Mouse (Mus musculus) brain, embryonic 18.5 days (tissue): ENCODE data around the gene Engase.

Experiments
- DNase-seq: peaks from one replicate; pipeline ENCODE4 v3.0.0-alpha.2; 2012; ENCODE audit warnings: low read depth, low spot score

Engase gene

DNA sequence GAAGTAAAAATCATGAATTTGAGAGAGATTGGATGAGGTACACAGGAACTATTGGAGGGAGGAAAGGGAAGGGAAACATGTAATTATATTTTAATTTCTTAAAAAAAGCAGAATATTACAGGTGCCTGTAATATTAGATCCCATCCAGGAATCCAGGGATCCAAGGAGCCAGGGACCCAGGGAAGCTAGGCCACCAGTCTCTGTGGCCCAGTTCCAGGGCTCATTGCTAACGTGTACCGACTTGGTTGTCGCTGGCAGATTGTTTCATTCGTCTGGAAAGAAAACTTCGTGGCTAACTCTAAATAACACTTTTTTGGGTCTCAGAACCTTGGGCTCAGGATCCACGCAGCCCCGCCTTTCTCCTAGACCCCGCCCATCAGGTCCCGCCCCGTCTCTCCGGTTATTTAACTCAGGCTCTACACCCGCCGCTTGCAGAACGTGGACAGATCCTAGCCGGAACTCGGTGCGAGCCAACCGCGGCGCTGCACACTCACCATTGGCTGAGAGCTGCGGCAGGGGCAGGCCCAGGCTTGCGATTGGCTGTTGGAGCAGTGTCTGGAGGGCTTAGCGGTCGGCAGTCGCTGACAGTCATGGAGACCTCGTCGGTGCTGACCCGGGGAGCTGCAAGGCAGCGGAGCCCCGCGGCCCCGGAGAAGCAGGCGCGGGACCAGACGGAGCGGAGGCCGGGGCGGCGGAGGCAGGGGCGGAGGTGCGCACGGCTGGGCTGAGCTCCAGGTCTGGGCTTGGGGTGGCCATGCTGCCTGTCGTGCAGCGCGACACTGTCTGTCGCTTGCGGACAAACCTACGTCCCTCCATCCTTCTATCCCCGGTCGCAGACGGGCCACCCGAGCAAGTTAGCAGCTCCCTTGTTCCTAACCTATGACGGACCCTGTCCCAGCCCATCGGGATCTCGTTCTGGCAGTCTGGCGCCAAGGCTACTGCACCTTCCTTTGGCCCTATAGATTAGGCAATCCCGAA lies at the start of gene Engase:
Gene Engase (plus strand): TSS at position 434 of the 978 bp plus-strand sequence.
- peak; percentile 84 for DNase-seq

DNA sequence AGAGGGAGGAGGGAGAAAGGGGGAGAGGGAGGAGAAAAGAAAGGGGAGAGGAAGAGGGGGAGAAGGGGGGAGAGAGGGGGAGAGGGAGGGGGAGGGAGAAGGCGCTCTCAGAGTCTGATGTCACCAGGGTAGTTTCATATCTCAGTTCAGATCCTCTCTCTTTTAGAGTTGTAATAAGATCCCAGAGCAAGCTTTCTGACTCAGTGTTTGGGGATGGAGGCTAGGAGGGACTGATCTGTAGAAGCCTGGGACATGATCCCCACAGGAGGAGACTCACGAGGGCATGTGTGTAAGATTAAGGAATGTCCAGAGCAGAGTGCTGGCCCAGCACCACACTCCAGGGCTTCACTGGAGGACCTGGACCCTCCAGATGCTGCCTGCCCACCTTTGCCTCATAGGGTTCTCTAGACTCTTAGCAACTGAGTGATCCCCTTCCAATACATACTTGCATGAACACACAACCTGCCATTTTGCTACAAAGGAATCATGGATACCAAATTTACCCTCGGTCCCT lies 49.3 kb upstream of the Engase start:
- DNase-seq: no peak

DNA sequence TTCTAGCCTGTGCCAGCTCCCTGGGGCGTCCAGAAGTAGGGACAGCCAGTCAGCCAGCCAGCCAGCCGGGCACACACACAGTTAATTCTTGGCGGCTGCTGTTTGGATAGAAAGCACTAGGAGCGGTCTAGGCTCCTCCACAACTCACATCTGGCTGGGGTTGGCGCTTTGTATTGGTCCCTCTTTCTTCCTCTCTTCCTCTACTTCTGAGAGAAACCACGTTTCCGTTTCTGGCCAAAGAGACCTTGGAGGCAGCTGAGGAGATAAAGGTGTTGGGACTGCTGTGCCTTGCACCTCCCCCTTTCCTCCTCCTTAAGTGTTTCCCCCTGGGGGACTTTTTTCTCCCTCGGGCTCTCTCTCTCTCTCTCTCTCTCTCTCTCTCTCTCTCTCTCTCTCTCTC lies 48.6 kb upstream of the Engase start, which contains the start of gene C1qtnf1:
Gene C1qtnf1 (plus strand): TSS at position 218 of the 400 bp plus-strand sequence.
- DNase-seq: no peak

DNA sequence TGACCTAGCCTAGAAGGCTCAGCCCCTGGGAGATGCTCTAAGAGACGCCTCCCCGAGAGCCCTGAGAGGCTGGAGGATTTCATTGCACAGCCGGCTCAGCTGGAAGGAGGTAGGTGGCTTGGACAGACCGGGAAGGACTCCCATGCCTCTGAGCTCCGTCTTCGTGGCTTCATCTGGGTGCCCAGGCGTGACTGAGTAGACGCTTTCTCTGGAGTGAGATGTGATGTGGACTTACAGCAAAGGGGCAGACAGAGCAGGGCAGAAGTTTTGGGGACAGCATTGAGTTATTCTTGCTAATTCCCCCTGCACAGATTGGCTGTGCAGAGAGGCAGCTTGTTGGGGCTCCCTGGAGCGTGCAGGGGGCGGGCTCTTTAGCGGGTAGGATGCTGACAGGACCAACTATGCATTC lies 48.2 kb upstream of the Engase start:
- DNase-seq: no peak

DNA sequence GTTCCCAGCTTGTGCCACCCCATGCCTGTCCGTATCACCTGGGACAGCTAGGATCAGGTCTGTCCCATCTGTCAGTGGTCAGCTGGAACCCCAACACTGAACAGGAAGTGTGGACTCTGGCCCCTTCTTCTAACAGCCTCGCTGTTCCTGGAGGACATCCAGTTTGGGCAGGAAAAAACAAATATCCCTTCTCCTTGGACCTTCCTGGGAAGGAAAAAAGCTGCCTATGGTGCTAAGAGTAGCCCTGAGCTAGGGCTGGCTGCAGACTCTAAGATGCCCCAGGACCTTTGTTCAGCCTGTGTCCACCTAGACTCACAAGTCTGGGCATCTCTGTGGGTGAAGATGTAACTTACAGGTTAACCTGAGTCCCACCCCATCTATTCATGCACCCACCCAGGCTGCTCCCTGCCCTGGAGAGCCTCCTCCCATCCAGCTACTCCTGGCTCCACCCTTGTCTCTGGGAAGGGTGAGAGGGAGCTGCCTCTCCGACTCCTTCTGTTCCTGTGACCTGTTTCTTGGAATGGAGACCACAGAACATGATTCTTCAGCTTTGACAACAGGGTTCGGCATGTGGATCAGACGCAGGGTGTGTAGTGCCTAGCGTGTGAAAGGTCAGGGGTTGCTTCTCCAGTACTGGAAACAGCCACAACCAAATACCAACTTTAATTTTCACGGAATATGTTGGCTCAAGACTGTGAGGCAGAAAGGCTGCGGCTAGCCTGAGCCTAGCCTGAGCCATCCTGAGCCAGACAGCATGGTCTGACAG lies 47.5 kb upstream of the Engase start:
- DNase-seq: no peak

GRCm38 (mm10) chr11:118430291-118430885 lies 46.2 kb upstream of the Engase start:
- DNase-seq: no peak

DNA sequence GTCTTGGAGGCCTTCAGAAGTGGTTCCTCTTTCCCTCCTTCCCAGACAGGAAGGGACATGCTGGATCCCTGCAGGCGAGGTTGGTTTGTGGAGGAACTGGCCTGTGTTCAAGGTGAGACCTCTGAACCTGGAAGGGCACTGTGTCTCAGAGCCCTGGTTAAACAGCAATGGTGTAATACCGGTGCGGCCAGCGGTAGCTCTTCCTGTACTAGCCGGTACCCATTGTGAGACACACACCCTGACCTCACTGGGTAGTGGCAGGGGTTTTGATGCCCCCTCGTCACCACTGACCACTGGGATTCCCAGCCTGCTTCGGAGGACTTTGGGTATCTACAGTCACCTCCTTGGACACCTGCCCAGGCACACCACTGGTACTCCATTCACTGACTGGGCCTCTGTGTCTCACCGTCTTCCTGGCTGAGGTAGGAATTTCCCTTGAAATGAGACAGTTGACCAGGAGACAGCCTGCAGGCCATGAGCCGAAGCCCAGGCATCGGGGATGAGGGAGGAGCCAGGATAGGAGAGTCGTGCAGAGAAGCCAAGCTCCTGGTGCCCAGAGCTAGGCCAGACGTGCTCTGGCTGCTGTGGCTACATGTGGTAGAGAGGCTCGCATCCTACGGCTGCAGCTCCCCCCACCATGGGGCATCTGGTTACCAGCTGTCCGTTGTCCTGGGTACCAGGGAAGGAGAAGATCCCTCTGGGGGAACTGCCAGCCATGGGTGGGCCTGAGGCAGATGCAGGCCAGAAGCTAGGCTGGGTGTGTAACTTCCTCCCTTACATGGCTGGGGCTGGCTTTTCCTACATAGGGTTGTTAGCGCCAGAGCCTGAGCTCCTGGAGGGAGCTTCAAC lies 45.3 kb upstream of the Engase start:
- no peak for DNase-seq

DNA sequence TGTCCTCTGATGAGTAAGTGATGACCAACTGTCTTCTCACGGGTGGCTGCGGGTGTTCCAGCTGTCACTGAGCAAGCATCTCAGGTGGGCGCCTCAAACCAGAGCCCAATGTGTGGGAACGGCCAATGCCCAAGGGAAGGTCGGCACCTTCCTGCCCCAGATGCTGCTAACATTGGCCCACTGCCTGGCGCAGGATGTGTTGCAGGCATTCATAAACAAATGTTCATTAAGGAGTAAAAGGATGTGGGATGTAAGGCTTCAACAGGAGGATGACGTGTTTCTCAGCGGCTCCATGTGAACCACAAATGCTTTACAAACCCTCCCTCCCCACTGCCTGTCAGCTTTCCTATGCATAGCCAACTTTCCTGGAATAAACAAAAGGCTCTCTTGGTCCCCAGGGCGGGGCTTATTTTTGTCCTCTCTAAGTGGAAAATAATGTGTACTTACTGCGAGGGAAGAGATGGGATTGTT lies 43.2 kb upstream of the Engase start:
- DNase-seq: no peak

GRCm38 (mm10) chr11:118434093-118434492 lies 42.5 kb upstream of the Engase start:
- DNase-seq: no peak

GRCm38 (mm10) chr11:118436471-118436935 lies 40.1 kb upstream of the Engase start:
- no peak for DNase-seq

DNA sequence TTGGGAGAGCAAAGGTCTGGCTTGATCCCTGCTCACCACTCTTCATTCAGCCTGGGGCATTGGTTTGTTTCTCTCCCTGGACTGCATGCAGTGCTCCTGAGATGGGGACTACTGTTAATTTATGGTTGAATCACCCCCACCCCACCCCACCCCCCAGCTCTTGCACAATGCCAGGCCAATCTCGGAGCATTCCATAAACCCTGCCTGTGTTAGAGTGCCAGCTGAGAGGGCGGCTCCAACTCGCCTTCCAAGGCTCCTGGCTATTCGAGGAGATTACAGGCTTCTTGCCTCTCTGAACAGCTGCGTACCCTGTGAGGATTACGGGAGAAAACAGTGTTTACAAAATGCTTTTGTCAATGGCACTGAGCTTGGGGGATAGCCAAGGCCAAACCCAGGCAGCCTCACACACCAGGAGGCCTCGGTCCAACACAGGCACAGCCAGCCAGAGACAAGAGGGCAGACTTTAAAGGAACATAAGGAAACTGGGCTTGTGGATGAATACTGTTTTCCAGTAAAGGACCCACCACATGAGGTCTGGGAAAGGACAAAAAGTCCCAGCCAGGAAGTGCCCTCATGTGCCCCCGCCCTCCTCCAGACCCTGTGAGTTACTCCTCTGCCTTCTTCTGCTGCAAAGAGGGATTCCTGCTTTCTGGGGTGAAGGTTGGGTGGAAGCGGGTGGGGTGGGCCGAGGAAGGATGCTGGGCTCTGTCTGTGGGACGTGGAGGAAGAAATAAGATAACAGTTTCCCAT lies 37.8 kb upstream of the Engase start:
- no peak for DNase-seq

DNA sequence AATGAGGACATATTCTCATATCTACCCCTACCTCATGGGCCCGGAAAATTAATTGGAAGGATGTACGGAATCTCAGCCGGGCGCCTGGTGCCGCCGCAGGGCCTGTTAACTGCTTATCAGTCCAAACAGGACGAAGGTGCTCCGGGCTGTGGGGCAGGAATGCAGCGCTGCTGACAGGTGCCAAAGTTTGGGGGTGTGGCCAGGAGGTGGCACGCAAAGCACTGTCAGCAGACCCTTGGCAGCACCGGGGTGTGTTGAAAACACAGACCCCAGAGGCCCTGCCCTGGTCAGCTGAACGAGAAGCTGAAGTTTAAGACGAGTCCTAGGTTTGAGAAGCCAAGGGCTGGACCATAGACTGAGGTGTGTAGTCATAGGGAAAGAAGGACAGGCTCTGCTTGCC lies 33.9 kb upstream of the Engase start:
- DNase-seq: no peak

DNA sequence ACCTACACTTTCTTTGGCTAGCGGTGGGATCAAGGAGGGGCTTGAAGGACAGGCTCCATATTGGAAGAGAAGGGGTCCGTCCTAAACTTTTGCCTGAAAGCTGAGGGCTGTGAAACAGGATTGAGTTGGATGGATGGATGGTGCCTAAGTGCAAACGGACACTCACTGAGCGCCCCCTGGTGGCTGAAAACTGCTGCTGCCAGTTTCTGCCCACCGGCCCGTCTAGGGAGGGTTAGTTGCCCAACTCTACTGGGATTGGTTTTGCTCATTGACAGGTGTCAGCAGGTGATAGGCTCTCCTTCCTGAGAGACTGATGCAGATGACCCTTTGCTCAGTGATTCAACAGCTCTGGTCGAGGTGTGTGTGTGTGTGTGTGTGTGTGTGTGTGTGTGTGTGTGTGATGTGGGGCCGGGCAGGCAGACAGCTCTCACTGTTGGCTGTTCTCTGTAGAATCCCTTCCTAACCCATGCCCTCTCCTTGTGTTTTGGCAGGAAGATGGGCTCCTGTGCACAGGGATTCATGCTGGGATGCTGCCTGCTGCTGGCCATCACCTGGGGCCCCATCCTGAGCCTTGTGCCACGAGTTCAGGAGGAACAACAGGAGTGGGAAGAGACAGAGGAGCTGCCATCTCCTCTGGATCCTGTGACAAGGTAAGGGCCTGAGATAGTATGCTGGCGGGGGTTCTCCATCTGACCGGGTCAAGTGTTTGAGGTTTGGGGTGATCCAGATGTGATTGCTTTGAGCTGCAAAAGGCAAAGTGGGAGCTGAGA lies 33.2 kb upstream of the Engase start:
- no peak for DNase-seq

GRCm38 (mm10) chr11:118445843-118446242 lies 30.8 kb upstream of the Engase start:
- no peak for DNase-seq

DNA sequence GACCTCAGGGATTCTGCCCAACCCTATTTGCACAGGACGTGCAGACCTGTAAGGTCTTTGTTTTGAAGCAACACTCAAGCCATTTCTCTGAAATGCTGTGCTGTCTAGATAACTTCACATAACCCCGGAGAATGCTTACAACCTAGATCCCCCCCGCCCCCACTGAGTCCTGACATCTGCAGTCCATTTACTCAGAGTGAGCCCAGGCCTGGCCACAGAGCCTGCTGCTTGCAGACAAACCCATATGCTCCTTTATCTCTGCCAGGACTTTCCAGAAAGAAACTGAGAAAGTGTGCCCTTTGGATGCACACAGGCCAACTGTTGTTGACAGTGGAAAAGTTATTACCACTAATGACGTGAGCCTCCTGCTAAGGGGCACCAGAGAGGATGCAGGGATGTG lies 29.3 kb upstream of the Engase start:
- DNase-seq: no peak

DNA sequence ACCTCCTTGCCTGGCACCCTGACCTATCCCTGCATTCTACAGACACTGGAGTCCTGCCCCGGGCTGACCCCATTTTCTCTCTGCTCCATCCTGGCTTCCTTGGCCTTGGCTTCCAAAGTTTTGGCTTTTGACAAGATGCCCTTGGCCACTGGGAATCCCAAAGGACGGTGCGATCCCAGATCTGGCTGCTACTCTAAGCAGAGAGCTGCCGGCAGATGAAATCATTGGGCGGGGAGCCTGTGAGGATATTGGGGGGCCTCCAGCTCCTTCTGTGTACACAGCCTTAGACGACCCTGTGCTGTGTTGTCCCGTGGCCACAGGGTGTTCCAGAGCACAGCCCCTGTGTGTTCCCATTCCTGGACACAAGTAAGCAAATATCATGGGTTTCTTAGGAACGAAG lies 28.2 kb upstream of the Engase start:
- no peak for DNase-seq

GRCm38 (mm10) chr11:118451211-118451610 lies 25.4 kb upstream of the Engase start:
- no peak for DNase-seq

DNA sequence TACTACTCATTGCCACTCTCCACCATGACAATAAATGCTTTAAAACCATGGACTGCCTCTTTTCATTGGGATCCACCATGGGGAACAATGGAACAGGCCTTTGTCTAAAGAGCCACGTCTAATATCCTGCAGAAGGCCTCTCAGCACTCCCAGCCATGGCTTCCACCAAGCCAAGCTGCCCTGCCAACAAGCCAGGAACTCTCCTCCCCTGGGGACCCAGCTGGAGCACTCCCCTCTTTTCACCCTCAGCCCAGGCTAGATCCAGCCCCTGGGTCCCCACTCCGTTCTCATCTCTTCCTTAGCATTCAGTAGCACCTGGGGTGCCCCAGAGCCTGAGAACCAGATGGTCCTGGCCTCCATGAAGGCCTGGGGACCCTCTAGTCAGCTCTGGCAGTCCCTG lies 23.7 kb upstream of the Engase start:
- DNase-seq: no peak
